Mouse (Mus musculus) megakaryocyte, embryonic 14.5 days (primary cell): ENCODE results near the gene Ccdc106.

Experiments
- FLI1 ChIP-seq: IDR thresholded peaks from 2 replicates; pipeline ENCODE4 v1.6.1; 2012; ENCODE audit warnings: low read length, inconsistent platforms, mixed read lengths
- GATA1 ChIP-seq: IDR thresholded peaks from 3 replicates; pipeline ENCODE4 v1.6.1; 2012; ENCODE audit warnings: mixed read lengths, low read length, inconsistent platforms, borderline replicate concordance

DNA sequence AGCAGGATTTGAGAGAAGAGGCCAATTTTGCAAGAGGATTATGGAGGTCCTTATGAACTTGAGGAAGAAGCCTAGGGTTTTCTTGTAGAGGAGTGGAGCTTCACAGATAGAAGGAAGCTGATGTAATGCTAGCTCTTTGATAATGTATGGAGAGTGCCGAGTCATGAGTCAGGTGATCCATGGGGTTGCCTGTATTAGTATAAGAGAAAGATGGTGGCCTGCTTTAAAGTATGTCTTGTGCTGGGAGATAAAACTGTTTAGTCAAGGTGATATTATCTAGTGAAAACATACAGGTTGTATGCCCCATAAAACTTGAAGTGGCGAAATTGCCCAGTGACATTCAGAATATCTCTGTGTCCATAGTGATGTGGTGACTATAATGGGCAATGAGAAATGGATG is 56.6 kb downstream of the Ccdc106 start:
- TF ChIP-seq FLI1 (no peak), GATA1 (no peak)
